In the genomic region with DNA sequence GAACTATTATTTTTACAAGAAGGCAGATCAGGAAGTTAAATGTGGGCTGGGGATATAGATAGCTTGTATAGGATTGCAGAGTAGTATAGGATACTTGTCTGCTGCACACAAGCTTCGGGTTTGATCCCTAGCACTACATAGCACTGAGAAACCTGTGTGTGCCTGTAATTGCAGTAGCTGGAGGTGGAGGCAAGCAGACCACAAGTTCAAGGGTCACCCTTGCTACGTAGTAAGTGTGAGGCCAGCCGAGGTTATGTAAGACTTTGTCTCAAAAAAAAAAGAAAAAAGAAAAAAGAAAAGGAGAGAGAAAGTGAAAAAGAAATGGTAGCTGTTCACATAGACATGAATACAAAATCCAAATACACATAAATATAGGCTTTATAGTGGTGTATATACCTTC, we compare ENCODE assay signal across 14 mouse cellular contexts.
DNase-seq lines count a peak whose midpoint lies in the region; ATAC-seq and TF ChIP-seq lines count a peak whose summit lies in the region.
"Had no signal": no experiment of that assay in that cellular context is flagged by ENCODE, and none has a peak within 500 bp of the region (broad histone marks: within the 10 kb centered on the region; RNA-seq: fewer than 3 reads in every experiment).

No protein-coding gene starts in this region.

- intact Hi-C loops in heart, postnatal 14 days (cut with DNase I), result loop anchor here (5.0 kb wide), 2 partner anchors 49 to 94 kb away; no protein-coding TSS in a partner anchor

- H3K4me2 ChIP-seq in kidney, embryonic 14.5 days (replicated peaks; ENCODE audit: low read depth, low read length), result no peak overlapping the region
- H3K4me2 ChIP-seq in intestine, postnatal 0 days (replicated peaks; ENCODE audit: low read depth), result 0 out of 2 replicates have a peak overlapping the region, but pooled peaks have one; percentile 9
- H3K4me2 ChIP-seq: forebrain, embryonic 12.5 days had no signal

- peak; percentile 41 for DNase-seq in heart, adult 11 months
- no peak for DNase-seq in heart, postnatal 14 days
- no peak for DNase-seq in kidney, adult 18-20 months
- DNase-seq in layer of hippocampus, postnatal 14 days (ENCODE audit: low spot score in 2 of 2), result no peak
- DNase-seq in spleen, postnatal 14 days (ENCODE audit: low spot score in 2 of 2), result no peak
- DNase-seq: right cerebral cortex, postnatal 14 days had no signal

- H3K9ac ChIP-seq in kidney, embryonic 14.5 days (ENCODE audit: low read depth, low read length), result no peak overlapping the region
- no peak overlapping the region for H3K9ac ChIP-seq in intestine, postnatal 0 days (ENCODE audit: low read depth, low read length)
- H3K9ac ChIP-seq: forebrain, embryonic 12.5 days; liver, embryonic 14.5 days had no signal

- H3K9me3 ChIP-seq in kidney, embryonic 14.5 days (ENCODE audit: control insufficient read depth, low read length), result no peaks in the 10 kb centered on the region
- H3K9me3 ChIP-seq in intestine, postnatal 0 days (ENCODE audit: control insufficient read depth), result no peaks in the 10 kb centered on the region
- H3K9me3 ChIP-seq: forebrain, embryonic 12.5 days; midbrain, embryonic 10.5 days had no signal

- H3K36me3 ChIP-seq in kidney, embryonic 14.5 days (ENCODE audit: control insufficient read depth, insufficient read depth, low read length), result no peaks in the 10 kb centered on the region
- no peaks in the 10 kb centered on the region for H3K36me3 ChIP-seq in intestine, postnatal 0 days (ENCODE audit: control insufficient read depth, insufficient read depth)
- H3K36me3 ChIP-seq in small intestine, adult 2 months (ENCODE audit: control insufficient read depth, insufficient read depth, low read length), result no peaks in the 10 kb centered on the region
- H3K36me3 ChIP-seq: forebrain, embryonic 12.5 days; midbrain, embryonic 10.5 days had no signal

- 21% methylated on average over 3 of the region's 3 CpGs for WGBS in kidney, embryonic 14.5 days
- 20% methylated on average over 3 of the region's 3 CpGs for WGBS in intestine, postnatal 0 days
- 19% methylated on average over 3 of the region's 3 CpGs for WGBS in small intestine, adult 2 months

- H3K4me3 ChIP-seq in kidney, embryonic 14.5 days (ENCODE audit: low read length), result no peak overlapping the region
- H3K4me3 ChIP-seq in intestine, postnatal 0 days (ENCODE audit: low read depth, low read length), result no peak overlapping the region
- no peak overlapping the region for H3K4me3 ChIP-seq in small intestine, adult 2 months (ENCODE audit: low read depth, low read length)
- H3K4me3 ChIP-seq: forebrain, embryonic 12.5 days; left cerebral cortex, adult 2 months; midbrain, embryonic 10.5 days; myocyte had no signal

- no peaks in the 10 kb centered on the region for H3K27me3 ChIP-seq in kidney, embryonic 14.5 days (ENCODE audit: control insufficient read depth, insufficient read depth, low read length)
- no peaks in the 10 kb centered on the region for H3K27me3 ChIP-seq in intestine, postnatal 0 days (replicated peaks; ENCODE audit: control insufficient read depth, insufficient read depth, low read length)
- H3K27me3 ChIP-seq in small intestine, adult 2 months (ENCODE audit: control insufficient read depth, insufficient read depth, low read length), result no peaks in the 10 kb centered on the region
- H3K27me3 ChIP-seq: forebrain, embryonic 12.5 days had no signal

- peaks cover 11% of the 10 kb centered on the region for H3K4me1 ChIP-seq in kidney, embryonic 14.5 days (ENCODE audit: control insufficient read depth, insufficient read depth, low read length)
- H3K4me1 ChIP-seq in intestine, postnatal 0 days (replicated peaks; ENCODE audit: control insufficient read depth, insufficient read depth, low read length), result no peaks in the 10 kb centered on the region
- peaks cover 11% of the 10 kb centered on the region for H3K4me1 ChIP-seq in small intestine, adult 2 months (ENCODE audit: control insufficient read depth, insufficient read depth, insufficient read length, low read length)
- H3K4me1 ChIP-seq: forebrain, embryonic 12.5 days had no signal

- 0 out of 2 replicates have a peak overlapping the region, but pooled peaks have one; percentile 47 for H3K27ac ChIP-seq in kidney, embryonic 14.5 days (ENCODE audit: low read depth, low read length)
- peak overlapping the region; percentile 57 for H3K27ac ChIP-seq in intestine, postnatal 0 days (ENCODE audit: low read depth, low read length)
- H3K27ac ChIP-seq in small intestine, adult 2 months (ENCODE audit: insufficient read depth, low read depth, low read length), result peak overlapping the region; percentile 35; the same call in 1 of the 2 replicates
- H3K27ac ChIP-seq: forebrain, embryonic 12.5 days; left cerebral cortex, adult 2 months; liver, embryonic 14.5 days; midbrain, embryonic 10.5 days had no signal

- ATAC-seq in kidney, embryonic 14.5 days (ENCODE audit: low FRiP score, low TSS enrichment), result no peak
- ATAC-seq in intestine, postnatal 0 days, result no peak

- TF ChIP-seq CTCF in intestine, postnatal 0 days (IDR thresholded peaks at IDR 0.05; ENCODE audit: low read depth), result no peak
- no peak for TF ChIP-seq CTCF in small intestine, adult 2 months (IDR thresholded peaks at IDR 0.05; ENCODE audit: extremely low read depth, insufficient read length, insufficient replicate concordance, low read depth, low read length)

- no peak for TF ChIP-seq POLR2A in small intestine, adult 2 months (IDR thresholded peaks at IDR 0.05; ENCODE audit: low read depth, low read length)
